Comparison of ENCODE assay signal across 13 mouse cellular contexts in genomic region chr3:69535486-69535885, GRCm38 (mm10).
DNase-seq lines count a peak whose midpoint lies in the region; ATAC-seq lines count a peak whose summit lies in the region.
"Had no signal": no experiment of that assay in that cellular context is flagged by ENCODE, and none has a peak within 500 bp of the region (broad histone marks: within the 10 kb centered on the region; RNA-seq: fewer than 3 reads in every experiment).

No protein-coding gene starts in this region.

- no peak overlapping the region for H3K4me3 ChIP-seq in neural tube, embryonic 11.5 days (ENCODE audit: low read depth, low read length)
- no peak overlapping the region for H3K4me3 ChIP-seq in hindbrain, embryonic 12.5 days
- no peak overlapping the region for H3K4me3 ChIP-seq in midbrain, embryonic 15.5 days
- H3K4me3 ChIP-seq: intestine, embryonic 15.5 days; kidney, embryonic 15.5 days had no signal

- H3K27me3 ChIP-seq in neural tube, embryonic 11.5 days (ENCODE audit: control insufficient read depth, insufficient read depth, low read length): no peaks in the 10 kb centered on the region
- H3K27me3 ChIP-seq in hindbrain, embryonic 12.5 days: 0 out of 2 replicates have a peak, but pooled peaks cover 5% of the 10 kb centered on the region
- no peaks in the 10 kb centered on the region for H3K27me3 ChIP-seq in midbrain, embryonic 15.5 days (replicated peaks)
- H3K27me3 ChIP-seq: intestine, embryonic 15.5 days; kidney, embryonic 15.5 days had no signal

- H3K9ac ChIP-seq in neural tube, embryonic 11.5 days (ENCODE audit: low read length): no peak overlapping the region
- H3K9ac ChIP-seq in hindbrain, embryonic 12.5 days: no peak overlapping the region
- H3K9ac ChIP-seq in midbrain, embryonic 15.5 days: no peak overlapping the region
- H3K9ac ChIP-seq: intestine, embryonic 15.5 days; kidney, embryonic 15.5 days had no signal

- H3K36me3 ChIP-seq in neural tube, embryonic 11.5 days (ENCODE audit: control insufficient read depth, insufficient read depth, low read length): no peaks in the 10 kb centered on the region
- H3K36me3 ChIP-seq in hindbrain, embryonic 12.5 days: no peaks in the 10 kb centered on the region
- no peaks in the 10 kb centered on the region for H3K36me3 ChIP-seq in midbrain, embryonic 15.5 days (replicated peaks)
- H3K36me3 ChIP-seq: intestine, embryonic 15.5 days; kidney, embryonic 15.5 days had no signal

- H3K4me1 ChIP-seq in neural tube, embryonic 11.5 days (ENCODE audit: control insufficient read depth, insufficient read depth, low read length): peaks cover 5% of the 10 kb centered on the region
- H3K4me1 ChIP-seq in hindbrain, embryonic 12.5 days: peaks cover 29% of the 10 kb centered on the region
- H3K4me1 ChIP-seq in midbrain, embryonic 15.5 days: peaks cover 41% of the 10 kb centered on the region
- H3K4me1 ChIP-seq: intestine, embryonic 15.5 days had no signal

- no peak for DNase-seq in neural tube, embryonic 11.5 days (ENCODE audit: low spot score)
- no peak for DNase-seq in neural tube, embryonic 10.5 days (ENCODE audit: extremely low spot score, low spot score)
- no peak for DNase-seq in urinary bladder, adult 2 months (ENCODE audit: low spot score)
- no peak for DNase-seq in ovary, adult 18-20 months (ENCODE audit: low spot score)
- DNase-seq in gastrocnemius, postnatal 4 days (ENCODE audit: low spot score in 2 of 2): no peak
- DNase-seq: cerebellum, adult 11-12 months; gastrocnemius, postnatal 10 days; heart, postnatal 14 days had no signal

- H3K9me3 ChIP-seq in neural tube, embryonic 11.5 days (ENCODE audit: control insufficient read depth, low read length): no peaks in the 10 kb centered on the region
- H3K9me3 ChIP-seq in hindbrain, embryonic 12.5 days (replicated peaks): no peaks in the 10 kb centered on the region
- H3K9me3 ChIP-seq in midbrain, embryonic 15.5 days: no peaks in the 10 kb centered on the region
- H3K9me3 ChIP-seq: intestine, embryonic 15.5 days; kidney, embryonic 15.5 days had no signal

- H3K4me2 ChIP-seq in neural tube, embryonic 11.5 days (ENCODE audit: low read depth): no peak overlapping the region
- peak overlapping the region; percentile 17; the same call in 1 of the 2 replicates for H3K4me2 ChIP-seq in hindbrain, embryonic 12.5 days (replicated peaks)
- H3K4me2 ChIP-seq in midbrain, embryonic 15.5 days: peak overlapping the region; percentile 24
- H3K4me2 ChIP-seq: liver, embryonic 11.5 days had no signal

- peak; percentile 67 for ATAC-seq in neural tube, embryonic 11.5 days (ENCODE audit: insufficient read depth, low FRiP score, low TSS enrichment)
- ATAC-seq in hindbrain, embryonic 12.5 days (ENCODE audit: low FRiP score): peak; percentile 57
- peak; percentile 78 for ATAC-seq in midbrain, embryonic 15.5 days (replicated peaks)
- ATAC-seq: intestine, embryonic 15.5 days had no signal

- no peak overlapping the region for H3K27ac ChIP-seq in neural tube, embryonic 11.5 days (ENCODE audit: low read depth, low read length)
- H3K27ac ChIP-seq in hindbrain, embryonic 12.5 days: no peak overlapping the region
- peak overlapping the region; percentile 62 for H3K27ac ChIP-seq in midbrain, embryonic 15.5 days

- 63% methylated on average over 10 of the region's 10 CpGs for WGBS in neural tube, embryonic 11.5 days
- 44% methylated on average over 10 of the region's 10 CpGs for WGBS in hindbrain, embryonic 12.5 days
- WGBS in midbrain, embryonic 15.5 days: 26% methylated on average over 10 of the region's 10 CpGs
